Mouse (Mus musculus) forebrain, embryonic 16.5 days (tissue): ENCODE data around the gene Tbc1d9b. TPM values are rescaled to one million over a fixed set of nuclear protein-coding genes. Genes with fewer than 3 reads are reported as not detected.
"Not testable (repeated sequence)": the region's sequence is repeated elsewhere in the genome, so short reads cannot be mapped to it uniquely, and the experiment has no call there.

ENCODE experiments used
- ATAC-seq: fragments of 200-750 bp; cut with Nextera tagmentation; 2 replicates; pipeline ENCODE4 v1.8.0; 2017; ENCODE audit warnings: mild to moderate bottlenecking, moderate library complexity
- H3K27ac ChIP-seq: fragments of 300-500 bp; sonication (generic); 2 replicates; pipeline ENCODE4 v1.5.1; 2014; ENCODE audit warnings: low read length, control low read depth
- H3K27me3 ChIP-seq: fragments of 300-500 bp; sonication (generic); replicated peaks from 2 replicates; pipeline ENCODE4 v1.6.1; 2014; ENCODE audit warnings: low read length; ENCODE audit not compliant: control insufficient read depth, insufficient read depth
- H3K36me3 ChIP-seq: fragments of 300-500 bp; sonication (generic); 2 replicates; pipeline ENCODE4 v1.6.1; 2014; ENCODE audit not compliant: control insufficient read depth, insufficient read depth
- H3K4me1 ChIP-seq: fragments of 300-500 bp; sonication (generic); replicated peaks from 2 replicates; pipeline ENCODE4 v1.6.1; 2014; ENCODE audit warnings: low read length; ENCODE audit not compliant: control insufficient read depth, insufficient read depth
- H3K4me2 ChIP-seq: fragments of 300-500 bp; sonication (generic); 2 replicates; pipeline ENCODE4 v1.6.1; 2014; ENCODE audit warnings: mild to moderate bottlenecking, low read length, control low read depth
- H3K4me3 ChIP-seq: fragments of 300-500 bp; sonication (generic); replicated peaks from 2 replicates; pipeline ENCODE4 v1.5.1; 2014; ENCODE audit warnings: mild to moderate bottlenecking, low read length, control low read depth
- H3K9ac ChIP-seq: fragments of 300-500 bp; sonication (generic); replicated peaks from 2 replicates; pipeline ENCODE4 v1.6.1; 2014; ENCODE audit warnings: low read depth, low read length, control low read depth
- H3K9me3 ChIP-seq: fragments of 300-500 bp; sonication (generic); 2 replicates; pipeline ENCODE4 v1.6.1; 2016; ENCODE audit warnings: low read length; ENCODE audit not compliant: control insufficient read depth
- WGBS: fragments of 180-500 bp; shearing (Covaris S2); extraction: QIAGEN DNeasy Blood & Tissue Kit; methylation state at CpG from one replicate; pipeline ENCODE4 v1.1.7; 2014; 5-methylcytosine and 5-hydroxymethylcytosine counted together
- polyA plus RNA-seq: library from polyadenylated mRNA; unstranded; fragments of >200 nt; fragmentation: Nextera tagmentation; extraction: Ambion mirVana; gene quantifications from 2 replicates; pipeline ENCODE4 v1.2.1, GENCODE M21; 2015

Gene Tbc1d9b
- polyA plus RNA-seq, 1 experiment from 2014 or later: 43.6 TPM

DNA sequence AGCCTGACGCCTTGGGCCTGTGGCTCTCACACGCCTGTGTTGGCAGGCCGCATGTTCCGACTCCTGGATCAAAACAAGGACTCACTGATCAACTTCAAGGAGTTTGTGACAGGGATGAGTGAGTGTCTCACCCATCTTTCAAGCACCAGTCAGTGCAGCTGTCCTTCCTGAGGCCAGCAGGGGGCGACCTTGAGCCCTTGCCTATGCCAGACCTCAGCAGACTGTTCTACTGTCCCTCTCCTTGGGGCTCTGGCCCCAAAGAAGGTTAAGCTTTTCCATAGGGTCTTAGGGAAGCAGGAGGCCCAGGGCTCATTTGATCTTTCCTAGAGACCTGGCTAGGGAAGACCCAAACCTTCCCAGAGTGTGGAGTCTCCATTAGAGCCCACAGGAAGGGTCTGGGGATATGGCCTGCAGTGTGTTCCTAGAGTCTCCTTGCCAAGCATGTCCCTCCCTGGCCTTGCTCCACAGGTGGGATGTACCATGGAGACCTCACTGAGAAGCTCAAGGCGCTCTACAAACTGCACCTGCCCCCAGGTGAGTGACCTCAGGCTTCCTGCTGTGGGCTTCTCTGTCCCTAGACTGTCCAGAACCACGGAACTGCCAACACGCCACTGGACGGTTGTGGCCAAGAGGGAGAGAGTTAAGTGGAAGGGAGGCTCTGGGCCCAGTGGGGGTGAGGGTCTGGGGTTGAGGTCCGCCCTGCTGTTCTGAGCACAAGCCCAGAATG lies 30.5 kb downstream of the Tbc1d9b start:
- WGBS: 64% methylated on average over 10 of the region's 10 CpGs
- peaks cover 22% of the 10 kb centered on the region for H3K36me3 ChIP-seq

DNA sequence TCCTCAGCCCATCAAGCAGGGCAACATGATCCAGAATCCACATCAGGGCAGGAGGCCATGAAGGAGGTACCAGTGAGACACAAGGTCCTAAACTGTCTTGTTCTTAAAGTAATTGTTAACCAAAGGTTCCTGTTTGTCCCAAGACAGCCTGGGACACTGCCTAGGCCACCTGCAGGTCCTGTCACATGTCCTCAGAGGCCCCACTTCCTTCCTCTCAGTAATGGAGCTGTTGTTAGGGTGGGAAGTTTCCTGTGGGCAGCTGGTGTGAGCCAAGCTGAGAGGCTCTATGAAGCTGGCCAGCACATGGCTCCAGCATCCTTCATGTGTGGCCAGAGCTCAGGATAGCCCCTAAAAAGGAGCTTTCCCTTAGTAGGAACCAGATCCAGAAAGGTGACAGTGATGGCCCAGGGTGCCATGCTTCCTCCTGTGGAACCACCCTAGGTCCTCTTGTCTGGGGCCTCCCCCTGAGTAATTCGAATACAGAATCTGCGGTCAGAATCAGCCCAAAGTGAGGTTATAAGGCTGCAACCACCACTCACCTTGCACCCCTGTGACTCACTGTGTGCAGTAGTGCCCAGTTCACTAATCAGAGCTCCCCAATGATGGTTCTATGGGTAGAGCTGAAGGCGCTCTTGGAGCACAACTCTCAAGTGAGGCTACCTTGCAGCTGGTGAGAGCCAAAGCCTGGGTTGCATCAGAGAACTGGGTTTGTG lies 31.3 kb downstream of the Tbc1d9b start:
- no peaks in the 10 kb centered on the region for H3K9me3 ChIP-seq
- H3K36me3 ChIP-seq: peaks cover 15% of the 10 kb centered on the region
- H3K9ac ChIP-seq: no peak overlapping the region
- no peak overlapping the region for H3K4me2 ChIP-seq
- no peak for ATAC-seq
- H3K27ac ChIP-seq: no peak overlapping the region
- 98% methylated on average over 3 of the region's 3 CpGs for WGBS
- H3K4me1 ChIP-seq: no peaks in the 10 kb centered on the region
- no peak overlapping the region for H3K4me3 ChIP-seq
- H3K27me3 ChIP-seq: no peaks in the 10 kb centered on the region

More for the DNA sequence above, 30.5 kb downstream of the Tbc1d9b start:
- Histone ChIP-seq H3K4me3 (no peak overlapping the region), H3K9me3 (no peaks in the 10 kb centered on the region), H3K9ac (no peak overlapping the region), H3K4me2 (no peak overlapping the region), H3K27ac (no peak overlapping the region), H3K27me3 (no peaks in the 10 kb centered on the region), H3K4me1 (no peaks in the 10 kb centered on the region)
- peak; percentile 29; the same call in 1 of the 2 replicates for ATAC-seq

DNA sequence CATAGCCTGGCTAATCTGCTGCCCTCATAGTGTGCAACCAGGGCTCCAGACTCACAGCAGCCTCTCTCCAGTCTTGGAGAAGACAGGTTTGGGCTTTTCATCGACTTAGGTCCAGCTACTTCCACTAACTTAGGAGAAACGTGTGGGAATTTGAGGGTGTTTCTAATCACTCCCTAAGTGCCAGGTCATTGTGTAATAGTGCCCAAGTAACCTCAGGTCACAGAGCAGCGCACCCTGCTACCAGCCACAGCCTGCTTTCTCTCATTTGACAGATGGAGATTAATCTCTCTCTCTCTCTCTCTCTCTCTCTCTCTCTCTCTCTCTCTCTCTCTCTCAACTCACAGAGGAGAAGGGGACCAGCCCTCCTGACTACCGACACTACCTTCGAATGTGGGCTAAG lies 37.2 kb downstream of the Tbc1d9b start:
- WGBS: 93% methylated on average over 5 of the region's 5 CpGs
- Histone ChIP-seq H3K9ac (no peak overlapping the region), H3K27ac (no peak overlapping the region), H3K4me3 (no peak overlapping the region), H3K27me3 (no peaks in the 10 kb centered on the region), H3K4me2 (no peak overlapping the region), H3K9me3 (no peaks in the 10 kb centered on the region), H3K4me1 (no peaks in the 10 kb centered on the region), H3K36me3 (peaks cover 22% of the 10 kb centered on the region)
- no peak for ATAC-seq

DNA sequence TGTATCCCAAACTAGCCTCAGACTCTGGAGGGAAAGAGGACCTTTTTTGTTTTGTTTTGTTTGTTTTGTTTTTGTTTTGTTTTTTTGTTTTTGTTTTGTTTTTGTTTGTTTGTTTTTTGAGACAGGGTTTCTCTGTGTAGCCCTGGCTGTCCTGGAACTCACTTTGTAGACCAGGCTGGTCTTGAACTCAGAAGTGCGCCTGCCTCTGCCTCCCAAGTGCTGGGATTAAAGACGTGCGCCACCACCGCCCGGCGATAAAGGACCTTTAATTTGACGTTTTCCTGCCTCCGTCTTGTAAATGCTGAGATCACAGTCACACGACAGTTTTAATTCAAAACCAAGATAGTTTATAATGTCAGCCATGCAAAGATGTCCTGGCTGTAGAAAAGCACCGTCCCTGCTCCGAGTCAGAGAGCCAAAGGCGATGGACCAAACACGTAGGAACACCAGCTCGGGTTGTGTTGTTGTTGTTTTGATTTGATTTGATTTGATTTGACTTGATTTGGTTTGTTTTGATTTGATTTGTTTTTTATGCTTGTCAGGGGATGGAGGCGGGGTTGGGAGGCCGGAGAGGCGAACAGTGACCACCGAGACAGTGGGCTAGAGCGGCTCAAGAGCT lies 43.0 kb downstream of the Tbc1d9b start, which contains the start of gene Mrnip:
Mrnip (plus strand) TSS at position 334 of the 619 bp plus-strand sequence.
- peak within 1 kb of the TSS; percentile 88 for H3K27ac ChIP-seq
- peaks cover 15% of the 10 kb centered on the region for H3K36me3 ChIP-seq
- WGBS: 4% methylated on average over 19 of the region's 19 CpGs
- peak; percentile 41 for ATAC-seq
- not testable (repeated sequence) for H3K9me3 ChIP-seq, H3K27me3 ChIP-seq
- H3K4me3 ChIP-seq: peak within 1 kb of the TSS; percentile 76
- H3K4me2 ChIP-seq: peak within 1 kb of the TSS; percentile 81
- peak within 1 kb of the TSS; percentile 83 for H3K9ac ChIP-seq
- H3K4me1 ChIP-seq: peaks cover 10% of the 10 kb centered on the region

DNA sequence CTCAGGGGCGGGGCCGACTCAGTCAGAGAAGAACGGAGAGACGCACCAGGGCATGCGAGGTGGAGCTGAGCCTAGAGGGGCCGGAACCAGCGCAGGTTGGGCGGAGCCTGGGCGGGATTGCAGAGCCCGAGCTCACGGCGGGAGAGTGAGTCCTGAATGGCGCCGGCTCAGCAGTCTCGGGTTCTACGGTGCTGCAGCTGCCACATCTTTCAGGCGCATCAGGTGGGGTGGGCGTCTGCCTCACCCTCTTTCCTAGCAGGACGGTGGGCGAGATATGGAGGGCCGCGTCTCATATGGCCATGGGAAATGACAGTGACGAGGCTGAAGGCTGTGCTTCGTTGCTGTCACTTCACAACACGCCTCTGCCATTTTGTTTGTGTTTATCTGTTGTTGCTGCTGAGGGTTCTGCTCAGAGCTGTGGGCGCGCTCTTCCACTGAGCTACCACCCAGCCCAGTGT lies 43.6 kb downstream of the Tbc1d9b start:
- peak overlapping the region; percentile 88 for H3K27ac ChIP-seq
- H3K4me3 ChIP-seq: peak overlapping the region; percentile 76
- peak overlapping the region; percentile 83 for H3K9ac ChIP-seq
- no peaks in the 10 kb centered on the region for H3K9me3 ChIP-seq
- H3K27me3 ChIP-seq: no peaks in the 10 kb centered on the region
- H3K36me3 ChIP-seq: peaks cover 14% of the 10 kb centered on the region
- H3K4me2 ChIP-seq: peak overlapping the region; percentile 81
- ATAC-seq: peak; percentile 100
- H3K4me1 ChIP-seq: peaks cover 10% of the 10 kb centered on the region
- WGBS: 0% methylated on average over 27 of the region's 27 CpGs

DNA sequence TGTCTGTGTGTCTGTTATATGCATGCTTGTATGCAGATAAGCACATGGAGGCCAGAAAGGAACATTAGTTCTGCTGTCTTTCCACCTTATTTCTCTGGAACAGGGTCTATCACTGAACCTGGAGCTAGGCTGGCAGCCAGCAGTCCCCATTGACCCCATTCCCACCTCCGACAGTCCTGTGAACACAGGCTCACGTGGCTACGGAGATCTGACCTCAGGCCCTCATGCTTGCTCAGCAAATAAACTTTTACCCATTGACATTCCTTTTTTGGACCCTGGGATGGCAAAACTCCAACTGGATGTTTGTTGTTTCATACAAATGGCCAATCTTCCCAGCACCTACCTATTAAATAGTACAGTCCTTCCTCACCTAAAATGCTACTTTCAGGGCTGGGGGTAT lies 45.2 kb downstream of the Tbc1d9b start:
- 82% methylated on average over 3 of the region's 3 CpGs for WGBS
- no peaks in the 10 kb centered on the region for H3K9me3 ChIP-seq
- H3K4me2 ChIP-seq: no peak overlapping the region
- no peak for ATAC-seq
- no peak overlapping the region for H3K4me3 ChIP-seq
- H3K4me1 ChIP-seq: peaks cover 10% of the 10 kb centered on the region
- no peak overlapping the region for H3K27ac ChIP-seq
- H3K9ac ChIP-seq: no peak overlapping the region
- no peaks in the 10 kb centered on the region for H3K27me3 ChIP-seq
- peaks cover 5% of the 10 kb centered on the region; the same call in 1 of the 2 replicates for H3K36me3 ChIP-seq

DNA sequence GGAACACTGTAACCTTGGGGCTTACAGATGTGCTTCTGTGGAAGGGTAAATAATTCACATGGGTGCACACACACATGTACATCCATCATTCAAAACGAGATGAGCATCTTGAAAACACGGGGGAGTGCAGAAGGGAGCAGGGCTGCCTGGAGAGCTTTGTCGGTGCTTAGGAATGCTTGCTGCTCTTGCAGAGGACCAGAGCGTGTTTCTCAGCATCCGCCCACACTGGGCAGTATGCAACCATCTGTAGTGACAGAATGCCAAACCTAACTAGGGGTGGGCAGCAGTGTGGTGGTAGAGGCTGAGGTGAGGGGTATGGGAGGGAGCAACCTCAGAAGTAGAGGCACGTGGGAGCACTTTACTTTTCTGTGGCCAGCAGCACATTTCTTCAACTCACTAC lies 45.9 kb downstream of the Tbc1d9b start:
- Histone ChIP-seq H3K4me1 (peaks cover 10% of the 10 kb centered on the region), H3K9me3 (no peaks in the 10 kb centered on the region), H3K27me3 (no peaks in the 10 kb centered on the region), H3K4me2 (no peak overlapping the region), H3K27ac (no peak overlapping the region), H3K9ac (no peak overlapping the region), H3K36me3 (peaks cover 3% of the 10 kb centered on the region; the same call in 1 of the 2 replicates), H3K4me3 (no peak overlapping the region)
- WGBS: 84% methylated on average over 6 of the region's 6 CpGs
- no peak for ATAC-seq

DNA sequence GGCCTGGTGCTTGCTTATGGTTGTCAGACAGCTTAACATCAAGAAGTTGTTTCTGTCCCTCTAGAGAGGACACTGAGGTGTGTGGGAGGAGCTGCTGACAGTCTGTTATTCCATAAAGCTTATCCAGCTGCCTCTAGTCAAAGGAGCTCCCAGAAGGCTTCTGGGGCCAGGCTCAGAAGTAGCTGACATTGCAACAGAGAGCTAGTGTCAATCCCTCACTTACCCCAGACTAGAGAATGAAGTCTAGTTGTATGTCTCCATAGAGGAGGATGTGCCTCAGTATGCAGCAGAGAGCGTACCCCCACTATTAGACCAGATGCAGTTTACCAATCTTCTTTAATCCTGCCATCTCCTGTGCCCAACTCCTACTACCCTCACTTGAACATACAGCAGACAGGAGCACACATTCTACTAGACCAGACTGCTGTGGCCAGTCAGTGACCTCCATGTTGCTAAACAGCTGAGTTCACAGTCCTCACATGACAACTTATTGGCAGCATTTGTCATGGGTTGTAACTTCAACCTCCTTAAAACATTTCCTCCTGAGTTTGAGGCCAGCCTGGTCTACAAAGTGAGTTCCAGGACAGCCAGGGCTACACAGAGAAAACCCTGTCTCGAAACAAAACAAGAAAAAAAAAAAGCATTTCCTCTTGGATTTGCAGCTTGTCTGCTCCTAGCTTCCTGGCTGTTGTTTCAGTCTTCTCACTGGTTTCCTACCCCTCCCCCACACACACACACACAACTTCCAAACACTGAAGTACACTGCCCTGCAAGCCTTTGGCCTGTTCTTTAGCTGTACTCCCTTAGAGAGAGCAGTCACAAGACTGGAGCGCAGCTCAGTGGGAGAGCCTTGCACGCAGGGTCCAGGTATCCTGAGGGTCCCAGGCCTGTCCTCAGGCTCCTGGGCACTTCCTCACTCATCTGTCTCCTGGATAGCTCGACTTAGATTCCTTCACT lies 47.6 kb downstream of the Tbc1d9b start:
- Histone ChIP-seq H3K4me3 (no peak overlapping the region), H3K36me3 (peaks cover 3% of the 10 kb centered on the region; the same call in 1 of the 2 replicates), H3K27me3 (no peaks in the 10 kb centered on the region), H3K9me3 (no peaks in the 10 kb centered on the region), H3K9ac (no peak overlapping the region), H3K4me1 (peaks cover 10% of the 10 kb centered on the region), H3K27ac (no peak overlapping the region), H3K4me2 (no peak overlapping the region)
- no peak for ATAC-seq
- 95% methylated on average over 5 of the region's 5 CpGs for WGBS
